Mouse (Mus musculus) urinary bladder, adult 2 months (tissue): Measurements from ENCODE around the gene Fndc7. TPM values are rescaled to one million over a fixed set of nuclear protein-coding genes. Genes with fewer than 3 reads are reported as not detected.
"Not testable (repeated sequence)": the region's sequence is repeated elsewhere in the genome, so short reads cannot be mapped to it uniquely, and the experiment has no call there.

Source experiments
- DNase-seq: peaks from one replicate; pipeline ENCODE4 v3.0.0; 2022; ENCODE audit warnings: low spot score
- polyA plus RNA-seq: library from polyadenylated mRNA; depleted of rRNA; stranded (reverse); fragments of >200 nt; gene quantifications from 2 replicates; pipeline ENCODE4 v1.2.3, GENCODE M21; 2012

The Fndc7 gene
- polyA plus RNA-seq, 1 experiment, result 0.29 TPM

- no peak for DNase-seq
These were observed 34.4 kb downstream of the Fndc7 start for GRCm38 (mm10) chr3:108855371-108855770.

- no peak for DNase-seq
These were observed 36.5 kb downstream of the Fndc7 start for GRCm38 (mm10) chr3:108853266-108853665.

GRCm38 (mm10) chr3:108851996-108852697, 37.7 kb downstream of the Fndc7 start:
- DNase-seq, result no peak

- no peak for DNase-seq
These were observed 38.3 kb downstream of the Fndc7 start for GRCm38 (mm10) chr3:108851554-108851953.

- DNase-seq, result no peak
These were observed 38.7 kb downstream of the Fndc7 start for GRCm38 (mm10) chr3:108851075-108851474.

GRCm38 (mm10) chr3:108850506-108850905, 39.3 kb downstream of the Fndc7 start:
- no peak for DNase-seq

GRCm38 (mm10) chr3:108846616-108847015, 43.2 kb downstream of the Fndc7 start:
- no peak for DNase-seq

- no peak for DNase-seq
These were observed 45.3 kb downstream of the Fndc7 start for GRCm38 (mm10) chr3:108844521-108844920.

GRCm38 (mm10) chr3:108844026-108844425, 45.8 kb downstream of the Fndc7 start:
- DNase-seq, result no peak

- no peak for DNase-seq
These were observed 49.1 kb downstream of the Fndc7 start for GRCm38 (mm10) chr3:108840716-108841054.

- peak; percentile 98 for DNase-seq
These were observed 49.6 kb downstream of the Fndc7 start, which contains the start of gene Stxbp3 for GRCm38 (mm10) chr3:108840000-108840715. TSS of gene Stxbp3 (minus strand) at chr3:108840526.

- DNase-seq, result no peak
These were observed 50.2 kb downstream of the Fndc7 start for GRCm38 (mm10) chr3:108839647-108839999.

- DNase-seq, result no peak
These were observed 50.8 kb downstream of the Fndc7 start for GRCm38 (mm10) chr3:108838980-108839379.

GRCm38 (mm10) chr3:108836931-108837330, 52.9 kb downstream of the Fndc7 start:
- DNase-seq, result no peak

- DNase-seq, result not testable (repeated sequence)
These were observed 56.1 kb downstream of the Fndc7 start for GRCm38 (mm10) chr3:108833717-108834116.

- DNase-seq, result no peak
These were observed 58.1 kb downstream of the Fndc7 start for GRCm38 (mm10) chr3:108831750-108832149.

GRCm38 (mm10) chr3:108830493-108830892, 59.3 kb downstream of the Fndc7 start:
- no peak for DNase-seq

GRCm38 (mm10) chr3:108815631-108816030, 74.2 kb downstream of the Fndc7 start:
- no peak for DNase-seq

GRCm38 (mm10) chr3:108810747-108811263, 79.0 kb downstream of the Fndc7 start:
- DNase-seq, result no peak

- DNase-seq, result no peak
These were observed 84.2 kb downstream of the Fndc7 start for GRCm38 (mm10) chr3:108805622-108806021.
